Mouse (Mus musculus): ENCODE measurements at regions not wholly inside any gene's neighbourhood (a gene's known extent, or its start where the extent isn't known, plus 50 kb on each side); places are given as distances from the start of the nearest gene placed in this dataset.

DNA sequence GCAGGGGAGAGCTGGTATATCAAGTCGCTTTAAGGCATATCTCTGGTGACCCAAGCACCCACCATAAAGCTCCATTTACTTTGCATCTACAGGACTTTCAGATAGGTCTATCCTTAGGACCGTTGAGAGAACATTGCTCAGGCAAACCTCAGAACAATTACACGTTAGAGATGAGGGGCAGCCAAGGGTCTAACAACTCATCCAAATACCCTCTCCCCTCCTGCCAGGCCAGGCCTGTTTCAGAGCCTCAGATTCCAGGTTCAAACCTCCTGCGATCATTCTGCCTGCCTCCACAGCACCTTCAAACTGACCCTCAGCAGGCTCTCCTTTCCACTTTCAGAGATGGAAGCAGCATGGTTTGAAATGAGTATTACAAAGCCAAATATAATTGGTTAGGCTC lies 331.0 kb upstream of the Zfp637 start:
- no peak for ATAC-seq

GRCm38 (mm10) chr6:117514831-117515230 lies 326.1 kb upstream of the Zfp637 start:
- ATAC-seq, result no peak

GRCm38 (mm10) chr6:117516906-117517305 lies 324.1 kb upstream of the Zfp637 start:
- ATAC-seq, result no peak

- no peak for ATAC-seq
Observed at GRCm38 (mm10) chr6:117518939-117519338, 322.0 kb upstream of the Zfp637 start.

- ATAC-seq, result no peak
Observed at GRCm38 (mm10) chr6:117519466-117519865, 321.5 kb upstream of the Zfp637 start.

DNA sequence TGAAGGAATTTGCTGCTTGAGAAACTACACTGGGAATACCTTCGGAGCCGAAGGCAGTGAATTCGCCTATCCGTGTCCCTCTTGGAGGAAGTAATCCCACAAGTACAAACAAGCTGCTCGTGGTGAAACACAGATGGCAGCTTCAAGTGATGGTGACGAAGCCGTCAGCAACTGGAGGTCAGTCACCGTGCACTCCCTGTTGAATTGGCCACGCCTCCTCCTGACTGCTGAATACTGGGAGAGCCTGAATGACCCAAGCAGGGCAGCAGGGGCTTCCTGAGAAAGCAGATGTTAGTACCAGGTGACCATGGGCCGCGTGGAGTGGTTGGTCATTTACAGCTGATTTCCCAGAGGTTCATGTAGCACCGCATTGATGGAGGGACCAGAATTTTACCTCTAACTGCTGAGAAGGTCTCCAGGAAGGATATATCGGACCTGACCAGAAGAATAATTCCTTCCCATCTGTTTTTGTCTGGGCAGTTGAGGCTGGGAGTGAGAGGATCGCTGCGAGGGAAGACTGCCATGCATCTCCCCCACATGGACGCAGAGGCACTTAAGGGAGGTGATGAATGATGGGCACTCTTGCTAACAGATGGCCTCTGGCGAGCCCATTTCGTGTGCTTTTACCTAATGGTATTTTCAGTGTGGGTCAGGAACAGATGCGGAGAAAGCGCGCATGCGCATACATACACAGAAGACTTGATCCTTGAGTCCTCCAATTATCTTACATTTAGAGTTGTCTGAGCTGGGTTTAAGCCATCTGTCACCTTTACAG lies 314.6 kb upstream of the Zfp637 start:
- no peak for ATAC-seq

GRCm38 (mm10) chr6:117527526-117527925 lies 313.5 kb upstream of the Zfp637 start:
- ATAC-seq, result no peak

- no peak for ATAC-seq
Observed at GRCm38 (mm10) chr6:117534149-117534548, 306.8 kb upstream of the Zfp637 start.

GRCm38 (mm10) chr6:117534991-117535390 lies 306.0 kb upstream of the Zfp637 start:
- ATAC-seq, result no peak

GRCm38 (mm10) chr6:117536084-117536483 lies 304.9 kb upstream of the Zfp637 start:
- no peak for ATAC-seq

DNA sequence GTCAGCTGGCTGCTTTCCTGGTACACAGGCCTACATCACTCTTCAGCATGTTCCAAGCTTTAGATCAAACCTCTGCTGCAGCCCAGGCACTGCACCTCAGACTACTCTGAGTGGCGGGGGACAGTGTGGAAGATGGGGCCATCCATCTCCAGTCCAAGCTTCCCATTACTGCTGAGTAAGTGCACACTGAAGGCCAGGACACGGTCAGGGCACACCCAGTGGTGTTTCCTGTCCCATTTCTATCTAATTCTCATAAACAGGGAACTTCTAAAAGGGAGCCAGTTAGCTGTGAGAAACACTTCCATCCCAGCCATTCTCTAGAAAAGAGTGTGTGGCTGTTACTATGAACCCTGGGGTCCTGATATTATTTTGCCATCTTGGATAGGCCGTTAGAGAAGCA lies 298.5 kb upstream of the Zfp637 start:
- no peak for ATAC-seq

DNA sequence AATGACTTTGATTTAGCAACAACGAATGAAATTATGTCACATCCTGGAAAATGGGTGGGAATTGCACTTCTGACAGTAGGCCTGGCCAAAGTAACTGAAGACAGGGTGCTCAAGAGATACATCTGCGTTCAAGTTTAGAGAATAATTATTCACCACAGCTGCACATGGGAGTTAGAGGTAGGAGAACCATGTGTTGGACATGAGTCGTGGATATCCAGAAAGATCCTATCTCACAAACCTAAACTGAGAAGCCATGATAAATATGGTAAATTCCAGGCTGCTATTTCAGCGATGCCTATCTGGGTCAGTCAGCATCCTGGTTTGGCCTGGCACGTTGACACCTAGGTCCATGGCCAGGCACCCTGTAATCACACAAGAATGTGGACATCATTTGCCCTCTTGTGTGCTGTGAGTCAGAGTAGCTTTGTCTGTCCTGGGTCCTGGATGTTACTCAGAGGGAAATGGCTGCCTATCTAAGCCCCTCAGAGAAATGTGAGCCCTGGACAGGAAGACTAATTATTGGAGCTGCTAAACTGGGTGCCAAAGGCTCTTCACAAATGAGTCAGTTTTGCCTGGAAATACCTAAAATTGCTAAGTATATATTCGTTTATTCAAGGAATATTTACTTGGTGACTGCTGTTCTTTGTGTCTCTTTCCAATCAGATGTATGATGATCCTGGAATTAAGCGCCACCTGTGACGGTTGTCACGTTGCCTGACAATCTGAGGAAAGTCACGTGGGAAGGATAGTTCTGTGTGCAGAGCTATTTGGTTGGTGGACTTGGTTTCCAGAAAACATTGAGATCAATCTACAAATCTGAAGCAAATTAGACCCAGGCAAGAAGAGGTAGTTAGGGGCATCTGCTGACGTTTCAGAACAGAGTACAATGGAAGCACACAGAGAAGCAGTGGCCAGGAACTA lies 296.4 kb upstream of the Zfp637 start:
- no peak for ATAC-seq

DNA sequence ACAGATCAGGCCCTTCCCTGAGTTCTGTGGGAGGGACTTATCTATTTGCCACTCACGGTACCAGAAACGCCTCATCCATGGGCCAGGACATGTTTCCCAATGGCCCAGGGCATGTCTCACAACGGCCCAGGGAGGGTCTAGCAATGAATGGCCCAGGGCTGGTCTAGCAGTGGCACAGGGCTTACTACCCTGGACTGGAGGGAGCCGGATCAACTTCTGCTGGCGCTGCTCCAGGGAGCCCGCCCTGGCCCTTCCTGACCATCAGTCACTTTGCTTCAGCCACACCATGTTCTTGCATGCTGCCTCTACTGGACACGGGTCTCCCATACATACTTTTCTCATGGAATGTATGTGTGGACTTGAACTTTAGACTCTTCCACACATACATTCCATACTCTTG lies 290.1 kb upstream of the Zfp637 start:
- no peak for ATAC-seq

GRCm38 (mm10) chr6:117552006-117552667 lies 288.8 kb upstream of the Zfp637 start:
- ATAC-seq, result no peak

GRCm38 (mm10) chr6:117563159-117563558 lies 277.8 kb upstream of the Zfp637 start:
- ATAC-seq, result no peak

DNA sequence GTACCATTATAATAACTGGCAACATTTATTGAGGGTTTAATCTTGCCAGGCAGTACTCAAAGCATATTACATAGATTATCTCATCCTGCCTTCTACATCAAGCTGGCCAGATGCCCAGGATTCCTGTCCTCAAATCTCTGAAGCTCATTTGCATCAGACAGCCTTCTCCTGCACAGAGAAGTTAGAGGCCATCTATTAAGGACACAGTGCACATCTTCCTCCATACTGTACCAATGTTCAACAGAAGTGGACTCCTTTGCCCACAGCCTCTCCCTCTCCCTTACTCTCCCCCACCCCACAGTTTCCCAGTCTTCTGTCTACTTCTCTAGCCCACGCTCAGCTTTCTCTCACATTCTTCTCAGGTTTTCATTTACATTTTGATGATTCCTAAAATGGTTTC lies 277.3 kb upstream of the Zfp637 start:
- no peak for ATAC-seq

- no peak for ATAC-seq
Observed at GRCm38 (mm10) chr6:117566786-117567185, 274.2 kb upstream of the Zfp637 start.

GRCm38 (mm10) chr6:117567691-117568090 lies 273.3 kb upstream of the Zfp637 start:
- no peak for ATAC-seq

GRCm38 (mm10) chr6:117569576-117570326 lies 271.2 kb upstream of the Zfp637 start:
- ATAC-seq, result no peak

- no peak for ATAC-seq
Observed at GRCm38 (mm10) chr6:117570346-117570745, 270.6 kb upstream of the Zfp637 start.

- no peak for ATAC-seq
Observed at GRCm38 (mm10) chr6:117570791-117571190, 270.2 kb upstream of the Zfp637 start.

GRCm38 (mm10) chr6:117572006-117572405 lies 269.0 kb upstream of the Zfp637 start:
- ATAC-seq, result no peak

- ATAC-seq, result no peak
Observed at GRCm38 (mm10) chr6:117573371-117573770, 267.6 kb upstream of the Zfp637 start.
